Mouse (Mus musculus) kidney, adult 2 months (tissue): ENCODE data around the gene C2cd4d.

ENCODE experiments used
- CTCF ChIP-seq: fragments of 200-500 bp; conservative IDR thresholded peaks from 2 replicates; pipeline ENCODE4 v1.5.1; 2011; ENCODE audit warnings: low read depth, mild to moderate bottlenecking, control low read depth, low read length, moderate library complexity, mixed read lengths; ENCODE audit not compliant: insufficient read depth, insufficient read length
- POLR2A ChIP-seq: fragments of 200-500 bp; IDR thresholded peaks from one replicate; pipeline ENCODE4 v1.6.1; 2011; ENCODE audit warnings: low read depth, low read length, control low read depth

DNA sequence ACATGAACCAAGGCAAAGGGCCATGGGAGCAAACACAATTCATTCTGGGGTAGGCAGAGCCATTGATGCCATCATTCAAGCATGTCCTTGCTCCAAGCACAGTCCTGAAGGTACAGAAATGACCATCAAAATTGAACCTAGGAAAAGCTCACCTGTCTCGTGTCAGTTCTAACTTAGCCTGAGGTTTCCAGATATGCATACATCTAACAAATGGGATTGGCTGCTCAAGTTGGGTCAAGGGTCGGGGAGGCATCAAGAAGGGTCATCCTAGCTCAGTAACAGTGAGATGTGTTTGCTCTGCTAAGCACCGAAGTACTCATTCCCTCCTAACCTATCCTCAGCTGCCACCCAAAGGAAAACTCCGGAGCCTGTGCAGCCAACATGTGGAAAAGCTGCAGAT is 34.6 kb downstream of the C2cd4d start:
- no peak for TF ChIP-seq CTCF
- no peak for TF ChIP-seq POLR2A
